Mouse (Mus musculus): Measurements from ENCODE around the gene Ttc7.

Ttc7 gene

GRCm38 (mm10) chr17:87418082-87418481 is 135.4 kb downstream of the Ttc7 start:
- DNase-seq (ENCODE audit: low spot score in 2 of 2): no peak

DNA sequence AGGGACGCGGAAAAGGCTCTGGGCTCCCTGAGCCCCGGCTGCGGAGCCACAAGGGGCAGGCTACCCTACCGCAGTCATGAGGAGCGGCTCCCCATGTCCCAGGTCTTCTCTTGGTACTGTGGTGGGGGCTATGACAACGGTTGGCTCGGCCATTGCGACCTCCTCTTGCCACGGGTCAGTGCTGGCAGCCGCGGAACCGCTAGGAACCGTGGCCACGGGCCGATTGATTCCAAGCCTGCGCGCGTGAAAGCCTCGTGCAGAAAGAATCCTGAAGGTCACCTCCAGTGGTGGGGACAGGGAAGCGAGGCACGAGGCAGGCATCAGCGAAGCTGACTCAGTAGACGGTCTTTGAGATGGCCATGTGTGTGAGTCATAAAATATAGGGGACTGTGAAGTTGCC is 144.8 kb downstream of the Ttc7 start, which contains the start of gene Stpg4:
Stpg4 (minus strand) TSS at position 231 of the 400 bp plus-strand sequence.
- no peak for DNase-seq (ENCODE audit: low spot score in 2 of 2)

DNA sequence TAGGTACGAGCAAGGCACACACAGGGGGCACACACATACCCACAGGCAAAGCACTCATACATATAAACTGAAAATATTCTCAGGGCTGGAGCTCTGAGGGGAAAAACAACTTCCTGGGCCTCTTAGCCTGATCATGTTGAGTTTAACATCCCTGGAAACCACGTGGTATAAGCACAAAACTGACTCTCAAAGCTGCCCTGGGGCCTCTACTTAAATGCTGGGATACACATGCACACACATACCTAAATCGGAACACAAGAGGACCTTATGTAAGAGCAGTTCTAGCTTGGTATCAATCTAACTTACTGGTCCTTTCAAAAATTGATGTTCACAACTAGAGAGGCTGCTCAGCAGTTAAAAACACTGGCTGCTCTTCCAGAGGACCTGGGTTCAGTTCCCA is 146.7 kb downstream of the Ttc7 start:
- no peak for DNase-seq (ENCODE audit: low spot score in 2 of 2)
